ENCODE assay signal across 29 mouse cellular contexts in genomic region chr6:97118327-97118726, GRCm38 (mm10). TPM values are rescaled to one million over a fixed set of nuclear protein-coding genes. Genes with fewer than 3 reads are reported as not detected.
DNase-seq lines count a peak whose midpoint lies in the region; ATAC-seq and TF ChIP-seq lines count a peak whose summit lies in the region.
"Had no signal": no experiment of that assay in that cellular context is flagged by ENCODE, and none has a peak within 500 bp of the region (broad histone marks: within the 10 kb centered on the region; RNA-seq: fewer than 3 reads in every experiment).

No protein-coding gene starts in this region.

- DNase-seq in limb, embryonic 14.5 days (ENCODE audit: low spot score) = peak; percentile 25
- no peak for DNase-seq in limb, embryonic 10.5 days (ENCODE audit: low spot score)
- peak; percentile 49 for DNase-seq in embryonic facial prominence, embryonic 11.5 days (ENCODE audit: low spot score)
- DNase-seq in right cerebral cortex, postnatal 36 days (ENCODE audit: low spot score in 2 of 2) = no peak
- DNase-seq in kidney, postnatal 14 days = no peak
- no peak for DNase-seq in neural tube, embryonic 10.5 days (ENCODE audit: extremely low spot score, low spot score)
- DNase-seq: adrenal gland, postnatal 10 days; adrenal gland, postnatal 36 days; B cell, adult 2 months; cerebellum, adult 11-12 months; cerebellum, adult 8-10 months; cerebellum, postnatal 10 days; cerebellum, postnatal 36 days; gastrocnemius, postnatal 10 days; heart, adult 2 months had no signal

- 64% methylated on average over 3 of the region's 3 CpGs for WGBS in limb, embryonic 14.5 days
- 88% methylated on average over 3 of the region's 3 CpGs for WGBS in limb, embryonic 10.5 days
- WGBS in embryonic facial prominence, embryonic 11.5 days = 80% methylated on average over 3 of the region's 3 CpGs
- 24% methylated on average over 3 of the region's 3 CpGs for WGBS in embryonic facial prominence, embryonic 15.5 days

- no peak overlapping the region for H3K27ac ChIP-seq in limb, embryonic 14.5 days (replicated peaks; ENCODE audit: low read depth, low read length)
- H3K27ac ChIP-seq in limb, embryonic 10.5 days = no peak overlapping the region
- H3K27ac ChIP-seq in embryonic facial prominence, embryonic 11.5 days (replicated peaks; ENCODE audit: low read depth, low read length) = no peak overlapping the region
- H3K27ac ChIP-seq in embryonic facial prominence, embryonic 15.5 days (replicated peaks) = peak overlapping the region; percentile 2; the same call in 1 of the 2 replicates
- H3K27ac ChIP-seq: forebrain, embryonic 10.5 days; forebrain, embryonic 13.5 days; heart, adult 2 months; heart, embryonic 10.5 days; heart, embryonic 13.5 days; hindbrain, embryonic 12.5 days; hindbrain, embryonic 15.5 days had no signal

- no peaks in the 10 kb centered on the region for H3K9me3 ChIP-seq in limb, embryonic 14.5 days (ENCODE audit: control insufficient read depth, low read length)
- H3K9me3 ChIP-seq in limb, embryonic 10.5 days (replicated peaks) = no peaks in the 10 kb centered on the region
- H3K9me3 ChIP-seq in embryonic facial prominence, embryonic 11.5 days (replicated peaks; ENCODE audit: control insufficient read depth, low read length) = no peaks in the 10 kb centered on the region
- H3K9me3 ChIP-seq in embryonic facial prominence, embryonic 15.5 days (replicated peaks) = no peaks in the 10 kb centered on the region
- H3K9me3 ChIP-seq: forebrain, embryonic 10.5 days; forebrain, embryonic 13.5 days; G1E; heart, embryonic 10.5 days; heart, embryonic 13.5 days; hindbrain, embryonic 12.5 days; hindbrain, embryonic 15.5 days had no signal

- no peak for ATAC-seq in limb, embryonic 14.5 days (ENCODE audit: low FRiP score, low read depth)
- ATAC-seq in embryonic facial prominence, embryonic 11.5 days (replicated peaks; ENCODE audit: insufficient number of reproducible peaks, low FRiP score, low TSS enrichment, low read depth) = no peak
- ATAC-seq in embryonic facial prominence, embryonic 15.5 days (ENCODE audit: insufficient number of reproducible peaks, low FRiP score, low TSS enrichment, low read depth) = no peak
- ATAC-seq: forebrain, embryonic 13.5 days; forebrain, embryonic 16.5 days; intestine, postnatal 0 days; Patski had no signal

- no peak for TF ChIP-seq POLR2A in limb, embryonic 14.5 days (IDR thresholded peaks at IDR 0.05; ENCODE audit: borderline replicate concordance, extremely low read depth, insufficient read depth, insufficient read length)

- H3K36me3 ChIP-seq in limb, embryonic 14.5 days (ENCODE audit: control insufficient read depth, insufficient read depth, low read length) = peaks cover 4% of the 10 kb centered on the region; the same call in 1 of the 2 replicates
- peaks cover 41% of the 10 kb centered on the region for H3K36me3 ChIP-seq in limb, embryonic 10.5 days
- no peaks in the 10 kb centered on the region for H3K36me3 ChIP-seq in embryonic facial prominence, embryonic 11.5 days (replicated peaks; ENCODE audit: control insufficient read depth, insufficient read depth, low read depth, low read length)
- H3K36me3 ChIP-seq in embryonic facial prominence, embryonic 15.5 days = peaks cover 12% of the 10 kb centered on the region; the same call in 1 of the 2 replicates
- H3K36me3 ChIP-seq: hindbrain, embryonic 12.5 days; hindbrain, embryonic 15.5 days had no signal

- no peak overlapping the region for H3K4me2 ChIP-seq in limb, embryonic 14.5 days (replicated peaks; ENCODE audit: low read depth, low read length, severe bottlenecking)
- no peak overlapping the region for H3K4me2 ChIP-seq in embryonic facial prominence, embryonic 11.5 days (ENCODE audit: low read depth, low read length)
- no peak overlapping the region for H3K4me2 ChIP-seq in embryonic facial prominence, embryonic 15.5 days (replicated peaks)
- H3K4me2 ChIP-seq: forebrain, embryonic 13.5 days; heart, embryonic 13.5 days; hindbrain, embryonic 12.5 days; hindbrain, embryonic 15.5 days had no signal

- H3K4me1 ChIP-seq in limb, embryonic 14.5 days (ENCODE audit: control insufficient read depth, insufficient read depth, low read length) = no peaks in the 10 kb centered on the region
- H3K4me1 ChIP-seq in limb, embryonic 10.5 days = no peaks in the 10 kb centered on the region
- H3K4me1 ChIP-seq in embryonic facial prominence, embryonic 11.5 days (ENCODE audit: control insufficient read depth, insufficient read depth, low read length) = no peaks in the 10 kb centered on the region; the same call in 1 of the 2 replicates
- H3K4me1 ChIP-seq in embryonic facial prominence, embryonic 15.5 days = no peaks in the 10 kb centered on the region
- H3K4me1 ChIP-seq: forebrain, embryonic 10.5 days; forebrain, embryonic 13.5 days; heart, embryonic 10.5 days; heart, embryonic 13.5 days; hindbrain, embryonic 12.5 days; hindbrain, embryonic 15.5 days had no signal

- no peak overlapping the region for H3K4me3 ChIP-seq in limb, embryonic 14.5 days (replicated peaks; ENCODE audit: low read length)
- H3K4me3 ChIP-seq in limb, embryonic 10.5 days = no peak overlapping the region
- no peak overlapping the region for H3K4me3 ChIP-seq in embryonic facial prominence, embryonic 11.5 days (ENCODE audit: low read depth, low read length)
- no peak overlapping the region for H3K4me3 ChIP-seq in embryonic facial prominence, embryonic 15.5 days (replicated peaks)
- H3K4me3 ChIP-seq: erythroblast, embryonic 14.5 days; forebrain, embryonic 10.5 days; forebrain, embryonic 13.5 days; heart, adult 2 months; heart, embryonic 10.5 days; heart, embryonic 13.5 days; hindbrain, embryonic 12.5 days; hindbrain, embryonic 15.5 days had no signal

- no peak overlapping the region for H3K9ac ChIP-seq in limb, embryonic 14.5 days (ENCODE audit: low read depth, low read length, severe bottlenecking)
- no peak overlapping the region for H3K9ac ChIP-seq in embryonic facial prominence, embryonic 11.5 days (replicated peaks; ENCODE audit: low read length)
- H3K9ac ChIP-seq in embryonic facial prominence, embryonic 15.5 days = no peak overlapping the region
- H3K9ac ChIP-seq: forebrain, embryonic 13.5 days; heart, embryonic 13.5 days; hindbrain, embryonic 12.5 days; hindbrain, embryonic 15.5 days had no signal

- H3K27me3 ChIP-seq in limb, embryonic 14.5 days (ENCODE audit: control insufficient read depth, insufficient read depth, low read length) = no peaks in the 10 kb centered on the region
- H3K27me3 ChIP-seq in limb, embryonic 10.5 days (ENCODE audit: low read depth, poor library complexity, severe bottlenecking) = no peaks in the 10 kb centered on the region
- no peaks in the 10 kb centered on the region for H3K27me3 ChIP-seq in embryonic facial prominence, embryonic 11.5 days (ENCODE audit: control insufficient read depth, insufficient read depth, low read length)
- H3K27me3 ChIP-seq in embryonic facial prominence, embryonic 15.5 days = no peaks in the 10 kb centered on the region
- H3K27me3 ChIP-seq: CH12.LX; forebrain, embryonic 13.5 days; heart, embryonic 13.5 days; hindbrain, embryonic 12.5 days; hindbrain, embryonic 15.5 days; Patski had no signal

RNA-seq across cellular contexts. Expression of gene Eogt, which starts 30.7 kb away (rescaled TPM):
- 15.4 and 16.7 TPM in 2 replicates for polyA plus RNA-seq in limb, embryonic 14.5 days (2012; rRNA removed)
- polyA plus RNA-seq in limb, embryonic 14.5 days (2014; fragmentation: Nextera tagmentation; extraction: Ambion mirVana) = 9.5 and 10.8 TPM in 2 replicates
- polyA plus RNA-seq in limb, embryonic 10.5 days (2016; fragmentation: Nextera tagmentation; extraction: Ambion mirVana) = 20.8 and 22.0 TPM in 2 replicates
- polyA plus RNA-seq in embryonic facial prominence, embryonic 11.5 days (2014; fragmentation: Nextera tagmentation; extraction: Ambion mirVana) = 5.5 and 6.9 TPM in 2 replicates
- 14.6 and 15.4 TPM in 2 replicates for polyA plus RNA-seq in embryonic facial prominence, embryonic 15.5 days (2015; fragmentation: Nextera tagmentation; extraction: Ambion mirVana)
- polyA plus RNA-seq: erythroblast, embryonic 14.5 days had no signal

RNA-seq across cellular contexts. Expression of gene Fam19a4, which starts 58.1 kb away (rescaled TPM):
- polyA plus RNA-seq in limb, embryonic 14.5 days (2012; rRNA removed) = 0.29 and 0.31 TPM in 2 replicates
- 0.28 and 0.43 TPM in 2 replicates for polyA plus RNA-seq in limb, embryonic 14.5 days (2014; fragmentation: Nextera tagmentation; extraction: Ambion mirVana)
- 0.48 and 0.56 TPM in 2 replicates for polyA plus RNA-seq in limb, embryonic 10.5 days (2016; fragmentation: Nextera tagmentation; extraction: Ambion mirVana)
- polyA plus RNA-seq in embryonic facial prominence, embryonic 11.5 days (2014; fragmentation: Nextera tagmentation; extraction: Ambion mirVana) = 1.2 and 2.8 TPM in 2 replicates
- 0.55 and 1.3 TPM in 2 replicates for polyA plus RNA-seq in embryonic facial prominence, embryonic 15.5 days (2015; fragmentation: Nextera tagmentation; extraction: Ambion mirVana)
- polyA plus RNA-seq: erythroblast, embryonic 14.5 days; G1E; heart, adult 2 months; heart, embryonic 13.5 days; intestine, embryonic 14.5 days; Patski had no signal

Comparison
In these comparisons a context has a peak if more than half of its experiments do, and no peak if none do; other contexts are left out.
1. DNase-seq: peak in limb, embryonic 14.5 days (single experiment) and embryonic facial prominence, embryonic 11.5 days (single experiment); none in limb, embryonic 10.5 days (single experiment), right cerebral cortex, postnatal 36 days (0 of 2), kidney, postnatal 14 days (single experiment) and neural tube, embryonic 10.5 days (single experiment).